Mouse (Mus musculus) embryonic facial prominence, embryonic 13.5 days (tissue): ENCODE data around the gene Smc3. TPM values are rescaled to one million over a fixed set of nuclear protein-coding genes. Genes with fewer than 3 reads are reported as not detected.

Experiments
- ATAC-seq: fragments of 200-750 bp; cut with Nextera tagmentation; 2 replicates; pipeline ENCODE4 v1.8.0; 2017; ENCODE audit warnings: low read depth; ENCODE audit not compliant: insufficient number of reproducible peaks, insufficient read depth, low FRiP score, low TSS enrichment
- H3K27ac ChIP-seq: fragments of 300-500 bp; sonication (generic); 2 replicates; pipeline ENCODE4 v1.5.1; 2015; ENCODE audit warnings: moderate library complexity, mild to moderate bottlenecking, inconsistent platforms
- H3K27me3 ChIP-seq: fragments of 300-500 bp; sonication (generic); 2 replicates; pipeline ENCODE4 v1.6.1; 2015; ENCODE audit warnings: mild to moderate bottlenecking, inconsistent platforms
- H3K36me3 ChIP-seq: fragments of 300-500 bp; sonication (generic); 2 replicates; pipeline ENCODE4 v1.6.1; 2015; ENCODE audit warnings: mild to moderate bottlenecking, inconsistent platforms
- H3K4me1 ChIP-seq: fragments of 300-500 bp; sonication (generic); 2 replicates; pipeline ENCODE4 v1.6.1; 2015; ENCODE audit warnings: inconsistent platforms
- H3K4me2 ChIP-seq: fragments of 300-500 bp; sonication (generic); 2 replicates; pipeline ENCODE4 v1.6.1; 2015; ENCODE audit warnings: moderate library complexity, mild to moderate bottlenecking, inconsistent platforms
- H3K4me3 ChIP-seq: fragments of 300-500 bp; sonication (generic); 2 replicates; pipeline ENCODE4 v1.5.1; 2015; ENCODE audit warnings: mild to moderate bottlenecking, inconsistent platforms
- H3K9ac ChIP-seq: fragments of 300-500 bp; sonication (generic); 2 replicates; pipeline ENCODE4 v1.6.1; 2015; ENCODE audit warnings: mild to moderate bottlenecking, inconsistent platforms
- H3K9me3 ChIP-seq: fragments of 300-500 bp; sonication (generic); 2 replicates; pipeline ENCODE4 v1.6.1; 2016; ENCODE audit warnings: inconsistent platforms
- WGBS: fragments of 180-500 bp; shearing (Covaris S2); methylation state at CpG from one replicate; pipeline ENCODE4 v1.1.7; 2015; ENCODE audit warnings: mixed read lengths; 5-methylcytosine and 5-hydroxymethylcytosine counted together
- polyA plus RNA-seq: library from polyadenylated mRNA; unstranded; fragments of >200 nt; fragmentation: Nextera tagmentation; extraction: Ambion mirVana; gene quantifications from 2 replicates; pipeline ENCODE4 v1.2.1, GENCODE M21; 2015

The Smc3 gene
- polyA plus RNA-seq, 1 experiment from 2014 or later, result 87.2 TPM

DNA sequence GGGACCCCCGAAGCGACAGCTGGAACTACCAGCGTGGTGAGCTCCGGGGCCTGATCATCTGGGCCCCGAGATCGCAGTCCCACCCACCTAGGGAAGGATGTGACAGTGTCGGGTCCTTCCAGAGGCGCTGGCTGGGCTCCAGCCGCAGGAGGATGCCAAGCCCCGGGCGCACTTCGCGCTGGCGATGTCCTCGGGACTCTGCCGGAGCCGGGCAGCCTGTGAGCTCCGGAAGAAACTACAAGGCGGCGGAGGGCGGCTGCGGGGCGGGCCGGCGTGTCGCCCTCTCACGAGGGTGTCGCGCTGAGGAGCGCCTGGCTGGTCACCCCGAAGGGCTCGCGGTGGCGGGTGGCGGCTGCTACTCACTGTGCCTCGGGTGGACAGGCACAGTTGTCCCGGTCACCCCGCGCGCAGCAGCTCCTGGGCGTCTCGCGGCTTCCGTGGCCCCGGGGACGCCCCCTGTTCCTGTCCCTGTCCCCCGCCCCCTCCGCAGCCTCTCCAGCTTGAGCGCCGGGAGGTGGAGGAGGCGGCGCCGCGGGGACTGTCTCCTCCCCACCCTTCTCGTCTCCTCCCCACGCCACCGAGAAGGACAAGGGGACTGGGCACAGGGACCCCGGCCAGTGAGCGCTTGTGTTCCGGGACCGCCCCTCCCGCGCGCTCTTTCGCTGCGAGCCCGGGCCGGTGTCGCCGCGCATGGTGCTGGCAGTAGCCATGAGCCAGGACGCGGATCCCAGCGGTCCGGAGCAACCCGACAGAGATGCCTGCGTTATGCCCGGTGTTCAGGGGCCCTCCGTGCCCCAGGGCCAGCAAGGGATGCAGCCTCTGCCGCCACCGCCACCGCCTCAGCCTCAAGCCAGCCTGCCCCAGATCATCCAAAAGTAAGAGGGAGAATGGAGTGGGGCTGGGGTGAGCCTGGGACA lies 76.8 kb downstream of the Smc3 start, which contains the start of gene Rbm20:
Gene Rbm20 (plus strand): TSS at position 589 of the 917 bp plus-strand sequence.
- Histone ChIP-seq H3K36me3 (no peaks in the 10 kb centered on the region), H3K4me2 (peak within 1 kb of the TSS; percentile 99), H3K4me1 (peaks cover 27% of the 10 kb centered on the region), H3K4me3 (peak within 1 kb of the TSS; percentile 68), H3K9me3 (no peaks in the 10 kb centered on the region), H3K9ac (peak within 1 kb of the TSS; percentile 76), H3K27me3 (peaks cover 63% of the 10 kb centered on the region), H3K27ac (no peak within 1 kb of the TSS)
- under 1% methylated on average over 65 of the region's 82 CpGs for WGBS
- peak; percentile 52; the same call in 1 of the 2 replicates for ATAC-seq

GRCm38 (mm10) chr19:53679194-53679593 lies 79.0 kb downstream of the Smc3 start:
- no peak overlapping the region for H3K4me2 ChIP-seq
- peaks cover 38% of the 10 kb centered on the region for H3K4me1 ChIP-seq
- no peaks in the 10 kb centered on the region for H3K9me3 ChIP-seq
- H3K9ac ChIP-seq, result no peak overlapping the region
- 88% methylated on average over 9 of the region's 9 CpGs for WGBS
- no peak for ATAC-seq
- no peak overlapping the region for H3K27ac ChIP-seq
- H3K27me3 ChIP-seq, result peaks cover 58% of the 10 kb centered on the region
- no peaks in the 10 kb centered on the region for H3K36me3 ChIP-seq
- no peak overlapping the region for H3K4me3 ChIP-seq

DNA sequence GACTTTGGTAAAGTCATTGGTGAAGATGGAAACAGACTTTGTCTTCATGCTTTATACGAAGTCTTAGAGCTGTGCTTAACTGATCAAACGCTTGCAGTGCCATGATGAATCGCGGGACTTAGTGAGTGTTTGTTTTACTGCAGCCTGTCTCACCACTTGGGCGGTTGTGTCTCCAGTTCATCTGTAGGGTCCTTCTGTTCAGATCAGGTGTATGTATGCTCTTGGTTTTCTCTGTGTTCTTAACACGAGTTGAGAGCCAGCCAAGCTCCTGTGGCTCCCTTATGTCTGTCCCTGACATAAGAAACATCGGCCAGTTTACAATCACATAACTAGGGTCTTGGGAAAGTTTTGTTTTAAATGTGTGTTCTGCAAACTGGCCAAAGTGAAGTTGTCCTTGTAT lies 79.8 kb downstream of the Smc3 start:
- Histone ChIP-seq H3K4me1 (peaks cover 35% of the 10 kb centered on the region), H3K27me3 (peaks cover 54% of the 10 kb centered on the region), H3K4me2 (no peak overlapping the region), H3K36me3 (no peaks in the 10 kb centered on the region), H3K9me3 (no peaks in the 10 kb centered on the region), H3K9ac (no peak overlapping the region), H3K27ac (no peak overlapping the region), H3K4me3 (no peak overlapping the region)
- WGBS, result 86% methylated on average over 7 of the region's 7 CpGs
- ATAC-seq, result no peak

DNA sequence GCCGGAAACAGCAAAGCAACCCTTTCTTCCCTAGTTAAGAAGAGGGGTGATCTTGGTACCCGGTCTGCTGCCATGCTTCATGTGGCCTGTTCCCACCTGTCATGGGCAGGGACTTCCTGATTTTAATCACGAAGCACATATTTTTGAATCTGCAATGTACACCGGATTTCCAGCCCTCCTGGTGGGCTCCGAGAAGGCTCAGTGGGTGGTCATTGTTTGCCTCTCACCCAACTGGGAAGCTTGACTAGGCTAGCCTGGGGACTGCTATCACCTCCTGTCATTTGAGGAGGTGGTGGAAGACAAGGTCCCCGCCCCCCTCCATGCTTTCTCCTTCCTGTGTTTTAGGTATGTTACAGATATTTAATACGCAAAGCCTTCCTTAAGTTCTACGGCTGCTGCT lies 82.2 kb downstream of the Smc3 start:
- H3K4me3 ChIP-seq, result no peak overlapping the region
- peaks cover 29% of the 10 kb centered on the region for H3K27me3 ChIP-seq
- H3K4me2 ChIP-seq, result no peak overlapping the region
- WGBS, result 31% methylated on average over 8 of the region's 8 CpGs
- peaks cover 18% of the 10 kb centered on the region for H3K4me1 ChIP-seq
- H3K9ac ChIP-seq, result no peak overlapping the region
- no peaks in the 10 kb centered on the region for H3K9me3 ChIP-seq
- no peak for ATAC-seq
- H3K27ac ChIP-seq, result no peak overlapping the region
- H3K36me3 ChIP-seq, result no peaks in the 10 kb centered on the region

DNA sequence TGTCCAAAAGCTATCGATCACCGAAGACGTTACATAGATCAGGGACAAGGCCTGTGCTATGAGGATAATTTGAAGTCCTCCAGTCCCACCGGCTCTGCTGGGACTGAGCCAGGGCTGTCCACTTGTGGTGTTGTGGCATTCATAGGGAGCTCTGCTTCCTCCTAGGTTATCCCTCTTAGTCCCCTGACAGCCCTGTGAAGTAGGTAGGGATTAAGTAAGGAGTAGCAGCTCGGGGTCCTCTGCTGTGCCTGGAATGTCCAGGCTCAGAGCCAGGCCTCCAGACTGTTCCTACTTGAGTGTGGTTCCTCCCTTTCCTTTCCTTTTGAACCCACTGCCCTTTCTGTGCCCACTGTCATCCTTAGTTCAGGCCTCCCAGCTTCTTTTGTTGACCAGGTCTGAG lies 87.4 kb downstream of the Smc3 start:
- H3K4me3 ChIP-seq, result no peak overlapping the region
- no peaks in the 10 kb centered on the region for H3K36me3 ChIP-seq
- 87% methylated on average over 5 of the region's 5 CpGs for WGBS
- 0 out of 2 replicates have a peak, but pooled peaks cover 6% of the 10 kb centered on the region for H3K27me3 ChIP-seq
- H3K9ac ChIP-seq, result no peak overlapping the region
- ATAC-seq, result no peak
- peaks cover 5% of the 10 kb centered on the region for H3K4me1 ChIP-seq
- H3K4me2 ChIP-seq, result no peak overlapping the region
- H3K27ac ChIP-seq, result no peak overlapping the region
- H3K9me3 ChIP-seq, result peaks cover 5% of the 10 kb centered on the region; the same call in 1 of the 2 replicates

DNA sequence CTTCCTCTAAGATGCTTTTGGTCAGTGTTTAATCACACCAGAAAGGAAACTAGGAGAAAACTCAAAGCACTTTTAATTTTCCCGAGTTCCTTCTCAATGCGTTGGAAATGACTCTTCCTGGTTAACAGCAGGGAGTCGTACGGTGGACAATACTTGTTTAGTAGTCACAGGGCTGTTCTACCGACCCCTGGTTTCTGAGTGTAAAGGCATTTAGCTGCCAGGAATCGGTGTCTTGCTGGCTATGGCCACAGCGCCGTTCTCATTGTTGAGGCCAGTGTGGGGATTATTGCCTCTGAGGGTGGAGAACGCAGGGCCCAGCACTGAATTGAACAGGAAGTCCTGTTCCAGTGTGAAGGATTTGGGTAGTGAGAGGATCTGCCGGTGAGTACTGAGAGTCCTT lies 90.6 kb downstream of the Smc3 start:
- Histone ChIP-seq H3K9me3 (peaks cover 5% of the 10 kb centered on the region; the same call in 1 of the 2 replicates), H3K36me3 (no peaks in the 10 kb centered on the region), H3K4me3 (no peak overlapping the region), H3K27me3 (no peaks in the 10 kb centered on the region), H3K4me2 (no peak overlapping the region), H3K4me1 (0 out of 2 replicates have a peak, but pooled peaks cover 1% of the 10 kb centered on the region), H3K9ac (no peak overlapping the region), H3K27ac (no peak overlapping the region)
- 71% methylated on average over 10 of the region's 10 CpGs for WGBS
- ATAC-seq, result no peak

DNA sequence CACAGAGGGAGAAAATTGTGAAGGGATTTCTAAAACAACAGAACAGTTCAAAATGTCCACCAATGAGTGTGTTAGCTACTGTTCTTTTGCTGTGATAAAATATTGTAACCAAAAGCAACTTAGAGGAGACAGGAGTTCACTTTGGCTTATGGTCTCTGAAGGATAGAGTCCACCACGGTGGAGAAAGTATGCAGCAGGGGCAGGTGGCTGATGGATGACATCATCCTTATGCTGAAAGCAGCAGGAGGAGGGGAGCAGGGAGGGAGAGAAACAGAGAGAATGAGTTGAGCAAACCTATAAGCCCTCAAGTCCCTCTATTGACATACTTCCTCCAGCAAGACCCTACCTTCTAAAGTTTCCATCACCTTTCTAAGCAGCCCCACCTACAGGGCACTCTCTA lies 93.8 kb downstream of the Smc3 start:
- H3K4me3 ChIP-seq, result no peak overlapping the region
- no peak overlapping the region for H3K4me2 ChIP-seq
- 35% methylated on average over 1 of the region's 1 CpGs for WGBS
- no peak overlapping the region for H3K9ac ChIP-seq
- H3K36me3 ChIP-seq, result no peaks in the 10 kb centered on the region
- no peaks in the 10 kb centered on the region for H3K9me3 ChIP-seq
- ATAC-seq, result no peak
- H3K4me1 ChIP-seq, result peaks cover 31% of the 10 kb centered on the region
- no peak overlapping the region for H3K27ac ChIP-seq
- H3K27me3 ChIP-seq, result no peaks in the 10 kb centered on the region

Other genes starting within 250 kb of the Smc3 start
- not detected in 2 replicates for gene Gm10197, start 228.6 kb upstream of the Smc3 start, polyA plus RNA-seq
- gene Smndc1, start 209.8 kb upstream of the Smc3 start, polyA plus RNA-seq, result 44.9 and 45.0 TPM in 2 replicates
- 1.1 and 2.0 TPM in 2 replicates for gene Dusp5, start 71.3 kb upstream of the Smc3 start, polyA plus RNA-seq
- 349 and 460 TPM in 2 replicates for gene Nutf2-ps1, start 11.3 kb upstream of the Smc3 start, polyA plus RNA-seq
- gene Rbm20, start 76.9 kb downstream of the Smc3 start, polyA plus RNA-seq, result 3.1 and 4.2 TPM in 2 replicates